Mouse (Mus musculus) embryonic facial prominence, embryonic 14.5 days (tissue): Measurements from ENCODE around the gene Fndc7. TPM values are rescaled to one million over a fixed set of nuclear protein-coding genes. Genes with fewer than 3 reads are reported as not detected.

Experiments
- ATAC-seq: fragments of 200-750 bp; cut with Nextera tagmentation; 2 replicates; pipeline ENCODE4 v1.8.0; 2017; ENCODE audit warnings: low read depth, moderate number of reproducible peaks, moderate TSS enrichment
- DNase-seq: peaks from one replicate; pipeline ENCODE4 v3.0.0-alpha.2; 2015; ENCODE audit warnings: low spot score
- H3K27ac ChIP-seq: fragments of 300-500 bp; sonication (generic); replicated peaks from 2 replicates; pipeline ENCODE4 v1.5.1; 2014; ENCODE audit warnings: low read depth, mild to moderate bottlenecking, low read length, moderate library complexity
- H3K27me3 ChIP-seq: fragments of 300-500 bp; sonication (generic); replicated peaks from 2 replicates; pipeline ENCODE4 v1.6.1; 2014; ENCODE audit warnings: low read length; ENCODE audit not compliant: control insufficient read depth, insufficient read depth
- H3K36me3 ChIP-seq: fragments of 300-500 bp; sonication (generic); 2 replicates; pipeline ENCODE4 v1.6.1; 2014; ENCODE audit warnings: low read length, mixed read lengths; ENCODE audit not compliant: control insufficient read depth, insufficient read depth
- H3K4me1 ChIP-seq: fragments of 300-500 bp; sonication (generic); 2 replicates; pipeline ENCODE4 v1.6.1; 2014; ENCODE audit warnings: antibody characterized with exemption, low read length; ENCODE audit not compliant: control insufficient read depth, insufficient read depth
- H3K4me2 ChIP-seq: fragments of 300-500 bp; sonication (generic); 2 replicates; pipeline ENCODE4 v1.6.1; 2014; ENCODE audit warnings: low read depth, mild to moderate bottlenecking, low read length, moderate library complexity, mixed read lengths
- H3K4me3 ChIP-seq: fragments of 300-500 bp; sonication (generic); 2 replicates; pipeline ENCODE4 v1.5.1; 2014; ENCODE audit warnings: low read depth, mild to moderate bottlenecking, low read length
- H3K9ac ChIP-seq: fragments of 300-500 bp; sonication (generic); 2 replicates; pipeline ENCODE4 v1.6.1; 2014; ENCODE audit warnings: low read depth, mild to moderate bottlenecking, low read length, moderate library complexity, mixed read lengths
- H3K9me3 ChIP-seq: fragments of 300-500 bp; sonication (generic); 2 replicates; pipeline ENCODE4 v1.6.1; 2016; ENCODE audit warnings: low read length; ENCODE audit not compliant: control insufficient read depth
- WGBS: fragments of 180-500 bp; shearing (Covaris S2); extraction: QIAGEN DNeasy Blood & Tissue Kit; methylation state at CpG from one replicate; pipeline ENCODE4 v1.1.7; 2014; 5-methylcytosine and 5-hydroxymethylcytosine counted together
- polyA plus RNA-seq: library from polyadenylated mRNA; unstranded; fragments of >200 nt; fragmentation: Nextera tagmentation; extraction: Ambion mirVana; gene quantifications from 2 replicates; pipeline ENCODE4 v1.2.1, GENCODE M21; 2014

The Fndc7 gene
- polyA plus RNA-seq, 1 experiment from 2014 or later: 0.18 TPM

GRCm38 (mm10) chr3:108815631-108816030, 74.2 kb downstream of the Fndc7 start:
- WGBS: 73% methylated on average over 4 of the region's 4 CpGs
- Histone ChIP-seq H3K27ac (no peak overlapping the region), H3K9me3 (no peaks in the 10 kb centered on the region), H3K27me3 (no peaks in the 10 kb centered on the region), H3K4me3 (no peak overlapping the region), H3K36me3 (peaks cover 56% of the 10 kb centered on the region), H3K9ac (no peak overlapping the region), H3K4me1 (no peaks in the 10 kb centered on the region), H3K4me2 (no peak overlapping the region)
- ATAC-seq (no peak), DNase-seq (no peak)

GRCm38 (mm10) chr3:108810747-108811263, 79.0 kb downstream of the Fndc7 start:
- no peak for DNase-seq
- H3K27ac ChIP-seq: no peak overlapping the region
- no peaks in the 10 kb centered on the region for H3K9me3 ChIP-seq
- no peaks in the 10 kb centered on the region for H3K27me3 ChIP-seq
- H3K4me1 ChIP-seq: no peaks in the 10 kb centered on the region
- H3K36me3 ChIP-seq: peaks cover 53% of the 10 kb centered on the region
- H3K4me3 ChIP-seq: no peak overlapping the region
- ATAC-seq: no peak
- H3K4me2 ChIP-seq: no peak overlapping the region
- H3K9ac ChIP-seq: no peak overlapping the region
- 90% methylated on average over 4 of the region's 4 CpGs for WGBS

DNA sequence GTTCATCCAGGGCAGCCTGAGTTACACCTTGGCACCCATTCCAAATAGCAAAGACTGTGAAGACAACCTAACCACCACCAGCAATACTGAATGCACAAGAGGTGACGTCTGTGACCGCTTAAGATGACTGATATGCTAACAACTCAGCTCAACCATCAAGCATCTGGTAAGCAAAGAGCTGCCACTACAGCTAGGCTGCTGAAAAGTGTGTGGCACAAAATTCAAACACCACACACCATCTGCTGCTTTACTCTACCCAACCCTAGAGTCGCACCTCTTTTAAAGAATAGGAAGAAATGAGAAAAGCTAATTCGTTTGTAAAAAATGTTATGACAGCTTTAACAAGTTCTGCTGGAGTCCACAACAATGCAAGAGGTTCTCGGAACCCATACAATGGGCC, 84.2 kb downstream of the Fndc7 start:
- Histone ChIP-seq H3K4me1 (no peaks in the 10 kb centered on the region), H3K9ac (no peak overlapping the region), H3K27ac (no peak overlapping the region), H3K9me3 (no peaks in the 10 kb centered on the region), H3K4me2 (no peak overlapping the region), H3K27me3 (no peaks in the 10 kb centered on the region), H3K4me3 (no peak overlapping the region), H3K36me3 (peaks cover 70% of the 10 kb centered on the region)
- DNase-seq (no peak), ATAC-seq (no peak)
- 87% methylated on average over 5 of the region's 5 CpGs for WGBS

Other genes with a start within 250 kb of the Fndc7 start
- gene Clcc1, start 236.1 kb downstream of the Fndc7 start, polyA plus RNA-seq: 67.4 and 79.9 TPM in 2 replicates
- 69.5 and 85.1 TPM in 2 replicates for gene Gpsm2, start 167.7 kb downstream of the Fndc7 start, polyA plus RNA-seq
- gene Aknad1, start 150.3 kb downstream of the Fndc7 start, polyA plus RNA-seq: 0.92 and 1.5 TPM in 2 replicates
- gene Stxbp3, start 49.5 kb downstream of the Fndc7 start, polyA plus RNA-seq: 35.3 and 35.7 TPM in 2 replicates
- 57.8 and 58.1 TPM in 2 replicates for gene Prpf38b, start 21.7 kb upstream of the Fndc7 start, polyA plus RNA-seq
- gene Henmt1, start 49.9 kb upstream of the Fndc7 start, polyA plus RNA-seq: 0.81 and 1.2 TPM in 2 replicates
- not detected in 2 replicates for gene Gm9857, start 50.4 kb upstream of the Fndc7 start, polyA plus RNA-seq
- 16.0 and 18.0 TPM in 2 replicates for gene Fam102b, start 137.6 kb upstream of the Fndc7 start, polyA plus RNA-seq
- gene Slc25a54, start 190.5 kb upstream of the Fndc7 start, polyA plus RNA-seq: not detected in 2 replicates
- gene Slc25a24, start 233.1 kb upstream of the Fndc7 start, polyA plus RNA-seq: 47.1 and 54.1 TPM in 2 replicates